Mouse (Mus musculus) limb, embryonic 14.5 days (tissue): ENCODE data around the gene Eln. TPM values are rescaled to one million over a fixed set of nuclear protein-coding genes. Genes with fewer than 3 reads are reported as not detected.

ENCODE experiments used
- ATAC-seq: fragments of 200-750 bp; cut with Nextera tagmentation; 2 replicates; pipeline ENCODE4 v1.8.0; 2017; ENCODE audit warnings: low read depth, moderate number of reproducible peaks, moderate TSS enrichment; ENCODE audit not compliant: low FRiP score
- DNase-seq: peaks from one replicate; pipeline ENCODE4 v3.0.0-alpha.2; 2015; ENCODE audit warnings: low spot score
- H3K27ac ChIP-seq: fragments of 300-500 bp; sonication (generic); replicated peaks from 2 replicates; pipeline ENCODE4 v1.5.1; 2014; ENCODE audit warnings: low read depth, mild to moderate bottlenecking, low read length, moderate library complexity, mixed read lengths
- H3K27me3 ChIP-seq: fragments of 300-500 bp; sonication (generic); 2 replicates; pipeline ENCODE4 v1.6.1; 2014; ENCODE audit warnings: low read length, mixed read lengths; ENCODE audit not compliant: control insufficient read depth, insufficient read depth
- H3K36me3 ChIP-seq: fragments of 300-500 bp; sonication (generic); 2 replicates; pipeline ENCODE4 v1.6.1; 2014; ENCODE audit warnings: mild to moderate bottlenecking, low read length, moderate library complexity, mixed read lengths; ENCODE audit not compliant: control insufficient read depth, insufficient read depth
- H3K4me1 ChIP-seq: fragments of 300-500 bp; sonication (generic); 2 replicates; pipeline ENCODE4 v1.6.1; 2014; ENCODE audit warnings: antibody characterized with exemption, low read length, mixed read lengths; ENCODE audit not compliant: control insufficient read depth, insufficient read depth
- H3K4me2 ChIP-seq: fragments of 300-500 bp; sonication (generic); replicated peaks from 2 replicates; pipeline ENCODE4 v1.6.1; 2014; ENCODE audit warnings: low read depth, mild to moderate bottlenecking, low read length, moderate library complexity; ENCODE audit not compliant: severe bottlenecking
- H3K4me3 ChIP-seq: fragments of 300-500 bp; sonication (generic); replicated peaks from 2 replicates; pipeline ENCODE4 v1.5.1; 2014; ENCODE audit warnings: low read length
- H3K9ac ChIP-seq: fragments of 300-500 bp; sonication (generic); 2 replicates; pipeline ENCODE4 v1.6.1; 2014; ENCODE audit warnings: mild to moderate bottlenecking, low read depth, low read length, moderate library complexity; ENCODE audit not compliant: severe bottlenecking
- H3K9me3 ChIP-seq: fragments of 300-500 bp; sonication (generic); 2 replicates; pipeline ENCODE4 v1.6.1; 2016; ENCODE audit warnings: low read length; ENCODE audit not compliant: control insufficient read depth
- POLR2A ChIP-seq: fragments of 200-500 bp; IDR thresholded peaks from 2 replicates; pipeline ENCODE4 v1.8.0; 2012; ENCODE audit warnings: inconsistent platforms, mild to moderate bottlenecking, moderate library complexity, borderline replicate concordance; ENCODE audit not compliant: insufficient read depth, insufficient read length; ENCODE audit errors: extremely low read depth
- WGBS: fragments of 180-500 bp; shearing (Covaris S2); extraction: QIAGEN DNeasy Blood & Tissue Kit; methylation state at CpG from one replicate; pipeline ENCODE4 v1.1.7; 2014; 5-methylcytosine and 5-hydroxymethylcytosine counted together
- polyA plus RNA-seq, 2 experiments: library from polyadenylated mRNA; depleted of rRNA in 1 of 2; stranded (reverse) in 1 of 2; unstranded in 1 of 2; fragments of >200 nt; fragmentation: Nextera tagmentation in 1 of 2; extraction: Ambion mirVana in 1 of 2; gene quantifications; 2 replicates each; pipeline versions ENCODE4 v1.2.1 to v1.2.3; 2012 to 2014

Eln gene
- polyA plus RNA-seq, 2 experiments = 121 to 249 TPM

DNA sequence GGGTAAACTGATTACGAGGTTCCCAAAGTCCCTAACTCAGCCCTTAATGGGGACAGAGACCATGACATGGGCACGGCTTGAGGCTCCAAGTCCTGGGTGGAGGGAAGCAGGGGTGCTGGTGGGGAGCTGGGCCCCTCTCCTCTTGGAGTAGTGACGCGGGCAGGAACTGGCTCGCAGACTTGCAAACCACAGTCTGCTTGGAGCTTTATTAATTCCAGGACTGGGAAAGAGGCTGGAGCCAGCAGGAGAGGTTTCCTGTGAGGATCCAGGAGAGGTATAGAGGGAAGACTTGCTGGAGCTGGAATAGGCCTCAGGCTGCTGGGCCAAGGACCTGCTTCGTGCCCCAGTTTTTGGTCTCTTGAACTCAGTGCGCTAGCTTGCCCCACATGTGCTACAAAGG, 3.3 kb upstream of the Eln start:
- Histone ChIP-seq H3K9ac (no peak overlapping the region), H3K4me2 (no peak overlapping the region), H3K36me3 (no peaks in the 10 kb centered on the region), H3K9me3 (no peaks in the 10 kb centered on the region), H3K4me3 (no peak overlapping the region), H3K27ac (peak overlapping the region; percentile 81), H3K4me1 (peaks cover 33% of the 10 kb centered on the region), H3K27me3 (no peaks in the 10 kb centered on the region)
- DNase-seq (no peak), ATAC-seq (no peak)
- no peak for TF ChIP-seq POLR2A
- WGBS = 51% methylated on average over 7 of the region's 7 CpGs

GRCm38 (mm10) chr5:134747947-134748618, 960 bp upstream of the Eln start:
- Histone ChIP-seq H3K4me2 (peak overlapping the region; percentile 81), H3K9ac (peak overlapping the region; percentile 72; the same call in 1 of the 2 replicates), H3K36me3 (no peaks in the 10 kb centered on the region), H3K9me3 (no peaks in the 10 kb centered on the region), H3K27ac (peak overlapping the region; percentile 81), H3K27me3 (no peaks in the 10 kb centered on the region), H3K4me1 (peaks cover 34% of the 10 kb centered on the region), H3K4me3 (peak overlapping the region; percentile 55)
- DNase-seq (peak; percentile 81), ATAC-seq (peak; percentile 42; the same call in 1 of the 2 replicates)
- no peak for TF ChIP-seq POLR2A
- WGBS = 42% methylated on average over 6 of the region's 6 CpGs

- no peak for TF ChIP-seq POLR2A
- Histone ChIP-seq H3K36me3 (no peaks in the 10 kb centered on the region), H3K9me3 (no peaks in the 10 kb centered on the region), H3K4me1 (peaks cover 34% of the 10 kb centered on the region), H3K27me3 (no peaks in the 10 kb centered on the region), H3K27ac (peak overlapping the region; percentile 81), H3K4me2 (peak overlapping the region; percentile 81), H3K9ac (peak overlapping the region; percentile 72), H3K4me3 (peak overlapping the region; percentile 55)
- ATAC-seq (peak; percentile 84), DNase-seq (peak; percentile 80)
- WGBS = 3% methylated on average over 6 of the region's 11 CpGs
Measured at GRCm38 (mm10) chr5:134747512-134747893, 380 bp upstream of the Eln start.

GRCm38 (mm10) chr5:134746201-134746600, 922 bp downstream of the Eln start:
- DNase-seq = no peak
- H3K4me3 ChIP-seq = peak overlapping the region; percentile 55
- 58% methylated on average over 10 of the region's 10 CpGs for WGBS
- H3K36me3 ChIP-seq = no peaks in the 10 kb centered on the region
- H3K27ac ChIP-seq = no peak overlapping the region
- ATAC-seq = no peak
- TF ChIP-seq POLR2A = no peak
- H3K9me3 ChIP-seq = no peaks in the 10 kb centered on the region
- H3K27me3 ChIP-seq = no peaks in the 10 kb centered on the region
- peaks cover 45% of the 10 kb centered on the region for H3K4me1 ChIP-seq
- 0 out of 2 replicates have a peak overlapping the region, but pooled peaks have one; percentile 72 for H3K9ac ChIP-seq
- peak overlapping the region; percentile 81 for H3K4me2 ChIP-seq

- ATAC-seq (no peak), DNase-seq (no peak)
- 70% methylated on average over 3 of the region's 3 CpGs for WGBS
- Histone ChIP-seq H3K27me3 (no peaks in the 10 kb centered on the region), H3K36me3 (no peaks in the 10 kb centered on the region), H3K4me2 (peak overlapping the region; percentile 81), H3K27ac (no peak overlapping the region), H3K4me1 (peaks cover 45% of the 10 kb centered on the region), H3K4me3 (peak overlapping the region; percentile 55), H3K9me3 (no peaks in the 10 kb centered on the region), H3K9ac (no peak overlapping the region)
- TF ChIP-seq POLR2A = no peak
Measured at GRCm38 (mm10) chr5:134745801-134746200, 1.3 kb downstream of the Eln start.
